Mouse (Mus musculus): ENCODE measurements around the gene Krt39.

Krt39 gene

DNA sequence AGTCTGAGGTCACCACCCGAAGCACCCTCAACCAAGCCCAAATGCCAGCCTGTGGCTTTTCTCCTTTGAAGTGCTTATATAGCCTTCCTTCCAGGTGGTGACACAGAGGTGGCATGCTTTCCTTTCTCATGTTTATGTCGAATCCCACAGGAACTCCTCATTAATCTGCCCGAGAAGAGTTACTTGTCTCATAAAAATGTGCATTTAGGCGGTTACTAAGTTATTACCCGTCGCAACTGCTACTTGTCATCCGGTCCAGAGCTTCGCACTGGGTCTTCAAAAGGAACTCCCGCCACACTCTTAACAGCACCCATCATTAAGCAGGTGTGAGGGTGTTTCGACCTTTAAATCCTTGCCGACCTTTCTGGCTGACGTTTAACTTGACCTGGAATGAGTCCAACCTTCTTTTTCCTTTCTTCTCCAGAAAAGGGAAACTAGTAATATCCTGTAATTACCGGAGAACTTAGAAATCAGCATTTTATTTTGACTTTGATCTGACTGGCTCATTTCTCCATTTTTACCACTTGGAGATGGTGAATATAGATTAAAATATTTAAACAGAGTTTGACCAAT, at the start of gene Krt39:
Gene Krt39, minus strand, starts transcription at position 51 of the 573 bp plus-strand sequence.
- in situ Hi-C loops (cut with MboI, MseI): no loop called here

DNA sequence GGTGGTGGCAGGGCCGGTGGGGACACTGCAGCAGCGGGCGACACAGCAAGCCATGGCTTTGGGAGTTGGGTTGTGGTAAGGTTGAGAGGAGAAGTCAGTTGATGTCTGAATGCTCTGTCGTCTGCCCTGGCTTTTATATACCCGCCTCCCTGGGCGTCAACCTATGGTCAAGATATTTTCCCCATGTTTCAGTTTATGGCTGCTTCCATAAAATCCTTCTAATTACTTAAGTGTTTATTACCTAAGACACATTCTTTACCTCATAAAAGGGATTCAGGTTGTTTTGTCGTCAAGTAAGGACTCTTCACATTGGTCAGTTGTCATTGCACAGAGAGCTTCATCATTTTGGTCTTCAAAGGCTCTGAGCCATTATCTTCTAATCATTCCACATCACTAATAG, 45.4 kb upstream of the Krt39 start, which contains the start of gene Krtap3-1:
Gene Krtap3-1, minus strand, starts transcription at position 101 of the 400 bp plus-strand sequence.
- in situ Hi-C loops (cut with MboI, MseI): no loop called here

DNA sequence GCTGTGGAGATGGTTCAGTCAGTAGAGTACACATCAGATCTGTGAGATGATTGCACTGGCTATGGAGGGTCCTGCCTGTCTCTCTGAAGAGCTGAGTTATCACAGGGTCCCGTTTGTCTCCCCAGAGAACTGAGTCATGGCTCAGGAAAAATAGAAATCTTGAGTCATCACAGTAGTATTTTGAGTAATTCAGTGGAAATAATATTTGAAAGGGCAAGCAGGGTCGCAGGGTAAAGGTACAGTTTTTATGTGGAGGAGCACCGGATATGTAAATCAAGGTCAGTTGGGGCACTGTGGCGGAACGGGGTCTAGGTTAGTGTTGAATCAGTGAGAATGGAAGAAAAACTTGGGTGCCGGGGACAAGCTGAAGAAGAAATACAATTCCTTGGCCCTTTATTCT, 41.4 kb upstream of the Krt39 start:
- in situ Hi-C loops (cut with MboI, MseI): no loop called here

DNA sequence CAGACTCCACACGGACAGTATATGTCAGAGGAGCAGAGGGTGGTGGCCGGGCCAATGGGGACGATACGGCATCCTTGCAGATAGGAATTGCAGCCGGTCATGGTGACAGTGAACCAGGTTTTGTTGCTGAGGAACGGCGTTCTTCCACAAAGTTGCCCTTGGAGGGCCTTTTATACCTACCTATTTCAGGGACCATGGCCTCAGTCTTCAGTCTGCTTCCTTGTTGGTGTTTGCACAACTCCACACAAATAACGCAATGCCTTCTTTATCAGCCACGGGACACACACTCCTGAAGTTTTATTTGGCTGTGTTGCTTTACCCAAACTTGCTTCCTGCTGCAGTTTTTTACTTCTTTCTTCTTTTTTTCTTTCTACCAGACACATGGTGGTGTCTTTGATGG, 38.2 kb upstream of the Krt39 start, which contains the start of gene Gm11939:
Gene Gm11939, minus strand, starts transcription at position 101 of the 400 bp plus-strand sequence.
- in situ Hi-C loops (cut with MboI, MseI): no loop called here

DNA sequence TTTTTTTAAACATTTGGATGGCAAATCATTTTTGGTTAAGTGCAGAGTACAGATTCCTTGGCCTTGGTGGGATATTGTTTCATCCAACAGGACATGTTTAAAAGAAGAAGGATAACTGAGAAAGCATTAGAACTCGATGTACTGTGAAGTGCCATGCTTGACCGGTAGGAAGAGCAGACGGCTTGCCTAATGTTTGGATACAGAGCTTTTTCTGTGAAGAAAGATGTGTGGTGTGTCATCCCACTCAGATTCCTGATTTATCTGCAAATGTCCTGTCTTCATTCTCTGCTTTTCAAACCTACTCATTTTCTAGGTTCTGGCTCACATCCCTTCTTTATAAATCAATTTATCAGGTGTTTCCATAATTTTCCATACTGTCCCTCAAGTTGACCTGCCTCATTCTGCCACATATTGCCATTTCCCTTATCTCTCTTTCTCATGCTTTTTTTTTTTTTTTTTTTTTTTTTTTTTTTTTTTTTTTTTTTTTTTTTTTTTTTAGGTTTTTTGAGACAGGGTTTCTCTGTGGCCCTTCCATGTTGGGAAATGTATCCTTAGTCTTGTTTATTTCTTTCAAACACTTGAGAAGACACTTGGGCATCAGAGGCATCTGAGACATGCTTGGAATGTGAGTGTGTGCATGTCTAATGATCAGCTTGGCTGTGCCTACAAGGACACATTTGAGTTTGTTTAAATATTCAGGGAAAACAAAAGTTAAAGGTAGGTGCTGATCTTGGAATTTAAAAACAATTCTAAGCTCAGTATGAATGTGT, 37.0 kb upstream of the Krt39 start:
- in situ Hi-C loops (cut with MboI, MseI): no loop called here

DNA sequence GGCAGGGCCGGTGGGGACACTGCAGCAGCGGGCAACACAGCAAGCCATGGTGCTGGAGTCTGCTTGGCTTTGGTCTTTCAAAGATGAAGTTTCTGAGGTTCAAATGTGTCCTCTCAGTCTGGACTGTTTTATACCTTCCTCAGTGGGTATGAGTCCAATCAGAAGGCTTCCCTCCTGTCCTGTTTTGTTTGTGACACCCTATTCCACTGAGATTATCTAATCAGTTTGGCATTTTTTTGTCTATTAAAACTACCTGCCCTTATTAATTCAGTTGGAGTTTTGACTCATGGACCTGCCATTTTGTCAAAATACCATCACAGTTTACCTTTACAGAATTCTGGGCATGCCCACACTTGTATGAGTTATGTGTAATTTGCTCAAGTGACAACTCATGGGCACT, 35.6 kb upstream of the Krt39 start, which contains the start of gene Krtap3-2:
Gene Krtap3-2, minus strand, starts transcription at position 101 of the 400 bp plus-strand sequence.
- in situ Hi-C loops (cut with MboI, MseI): no loop called here

DNA sequence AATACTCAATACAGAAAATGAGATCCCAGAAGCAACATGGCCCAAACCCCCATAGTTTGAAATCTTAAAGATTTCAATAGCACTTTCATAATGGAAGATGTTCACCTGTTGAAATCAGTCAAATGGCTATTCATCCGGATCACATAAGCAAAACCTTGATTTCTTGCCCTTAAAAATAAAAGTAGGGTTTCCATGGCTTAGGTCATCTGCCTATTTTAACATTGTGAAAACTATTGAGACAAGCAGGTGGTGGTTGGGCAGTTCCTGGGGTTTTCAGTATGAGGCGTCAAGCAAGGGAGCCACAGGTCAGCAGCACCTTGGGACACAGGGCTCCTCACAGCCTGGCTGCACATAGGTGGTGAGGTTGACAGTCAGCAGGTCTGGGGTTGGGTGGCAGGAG, 35.1 kb upstream of the Krt39 start:
- in situ Hi-C loops (cut with MboI, MseI): no loop called here

DNA sequence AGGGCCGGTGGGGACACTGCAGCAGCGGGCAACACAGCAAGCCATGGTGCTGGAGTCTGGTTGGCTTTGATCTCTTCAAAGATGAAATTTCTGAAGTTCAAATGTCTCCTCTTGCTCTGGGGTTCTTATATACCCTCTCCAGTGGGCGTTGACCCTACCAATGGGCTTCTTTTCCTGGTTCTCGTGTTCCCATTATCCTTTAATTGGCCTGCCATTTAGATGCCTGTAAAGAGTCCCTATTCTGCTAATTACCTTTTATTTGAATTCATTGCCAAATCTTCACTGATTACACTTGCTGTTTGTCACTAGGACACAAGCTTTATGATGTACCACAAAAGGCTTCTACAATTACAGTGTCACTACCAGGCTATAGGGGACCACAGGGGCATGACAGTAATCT, 29.6 kb upstream of the Krt39 start, which contains the start of gene Krtap3-3:
Gene Krtap3-3, minus strand, starts transcription at position 101 of the 400 bp plus-strand sequence.
- in situ Hi-C loops (cut with MboI, MseI): no loop called here

DNA sequence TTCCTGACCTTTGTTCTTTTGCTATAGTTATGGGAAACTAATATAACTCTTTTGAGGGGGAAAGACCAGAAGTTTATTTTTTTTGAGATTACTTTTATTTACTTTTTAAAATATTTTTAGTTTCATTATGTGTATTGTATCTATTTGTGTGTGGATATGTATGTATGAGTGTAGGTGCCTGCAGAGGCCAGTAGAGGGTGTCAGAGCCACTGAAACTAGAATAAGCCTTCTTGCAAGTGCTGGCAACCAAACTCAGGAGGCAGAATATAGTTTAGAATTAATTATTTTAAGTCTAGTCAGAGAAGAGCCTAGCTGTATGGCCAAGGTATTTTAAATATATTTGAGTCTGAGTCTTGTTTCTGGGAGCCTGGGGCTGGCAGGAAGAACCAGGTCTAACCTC, 26.8 kb upstream of the Krt39 start:
- in situ Hi-C loops (cut with MboI, MseI): no loop called here

DNA sequence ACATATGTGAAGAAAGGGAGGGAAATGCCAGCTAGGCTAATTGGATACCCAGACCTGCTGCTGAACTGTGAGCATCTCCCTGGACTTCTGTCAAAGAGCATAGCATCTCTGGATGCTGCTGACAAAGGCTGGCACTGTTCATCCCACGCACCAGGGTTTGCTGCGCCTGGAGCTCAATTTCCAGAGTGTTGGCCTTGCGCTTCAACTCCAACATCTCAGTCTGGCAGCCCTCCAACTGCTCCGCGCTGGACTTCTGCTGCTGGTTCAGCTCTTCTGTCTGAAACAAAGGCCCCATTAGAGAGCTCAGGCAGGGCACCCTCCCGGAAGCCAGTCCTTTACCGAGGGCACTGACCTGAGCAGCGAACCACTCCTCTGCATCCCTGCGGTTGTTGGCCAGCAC, 18.6 kb upstream of the Krt39 start:
- in situ Hi-C loops (cut with MboI, MseI): no loop called here

DNA sequence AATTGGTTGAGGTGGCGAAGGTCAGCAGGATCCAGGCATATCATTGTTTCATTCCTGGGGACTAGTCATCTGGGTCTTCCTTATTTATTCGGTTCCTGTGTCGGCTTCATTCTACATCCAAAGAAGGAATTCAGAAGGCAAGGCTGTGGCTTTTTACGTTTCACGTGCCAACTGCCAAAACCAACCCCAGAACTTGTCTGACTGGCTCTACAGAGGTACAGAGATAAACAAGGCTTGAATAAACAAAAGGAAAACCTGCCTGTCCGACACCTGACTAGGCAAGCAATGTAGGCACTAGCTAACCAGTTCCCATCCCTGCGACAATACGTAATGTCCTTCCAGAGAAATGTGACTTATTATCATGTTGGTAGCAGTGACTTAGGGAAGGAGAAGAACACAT, 7.0 kb downstream of the Krt39 start:
- in situ Hi-C loops (cut with MboI, MseI): no loop called here

DNA sequence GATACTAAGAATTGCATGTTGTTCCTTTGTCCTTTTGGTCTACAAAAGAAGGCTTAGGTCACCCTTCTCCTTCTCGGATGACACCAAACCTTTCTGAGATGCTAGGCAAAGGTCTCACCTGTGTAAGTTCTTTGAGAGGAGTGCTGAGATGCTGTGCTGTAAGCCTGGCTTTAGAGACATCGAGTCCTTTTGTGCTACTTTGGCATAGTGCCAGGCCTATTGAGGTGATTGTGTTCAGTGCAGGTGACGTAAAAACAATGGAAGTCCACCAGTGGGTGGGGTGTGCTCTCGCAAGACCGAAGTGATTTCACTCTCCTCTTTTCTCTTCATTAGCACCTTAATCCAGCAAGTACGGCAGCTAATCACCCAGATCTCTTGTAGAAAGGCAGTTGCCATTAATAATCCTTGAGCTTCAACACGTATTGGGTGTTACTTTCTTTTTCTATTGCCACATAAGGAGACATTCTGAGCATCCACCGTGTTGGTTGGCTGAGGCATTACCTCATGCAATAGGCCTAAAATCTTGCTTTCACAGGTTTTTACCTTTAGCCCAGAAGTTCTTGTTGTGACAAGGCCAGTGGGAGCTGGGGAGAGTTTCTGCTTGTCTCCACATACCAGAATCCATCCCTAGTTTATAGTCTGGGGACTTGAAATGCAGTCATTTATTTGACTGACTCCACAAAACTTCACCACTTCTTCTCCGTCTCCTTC, 20.9 kb downstream of the Krt39 start:
- in situ Hi-C loops (cut with MboI, MseI): no loop called here

DNA sequence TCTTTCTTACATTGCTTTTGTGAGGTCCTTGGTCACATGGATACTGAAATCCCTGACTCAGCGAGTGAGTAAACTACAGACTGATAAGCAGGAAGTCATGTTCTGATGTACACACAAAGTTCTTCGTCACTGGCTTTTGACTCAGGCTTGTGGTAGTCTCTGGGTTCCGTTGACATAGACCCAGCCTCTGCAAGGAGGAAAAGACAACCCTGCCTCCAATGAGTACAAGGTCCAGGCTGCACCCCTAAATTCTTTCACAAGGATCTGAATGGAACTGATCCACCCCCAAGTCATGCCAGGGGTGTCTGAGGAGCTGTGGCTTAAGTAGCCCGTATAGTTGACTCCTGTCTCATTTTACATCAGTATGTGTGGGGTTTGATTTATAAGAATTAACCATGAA, 24.7 kb downstream of the Krt39 start:
- in situ Hi-C loops (cut with MboI, MseI): no loop called here

DNA sequence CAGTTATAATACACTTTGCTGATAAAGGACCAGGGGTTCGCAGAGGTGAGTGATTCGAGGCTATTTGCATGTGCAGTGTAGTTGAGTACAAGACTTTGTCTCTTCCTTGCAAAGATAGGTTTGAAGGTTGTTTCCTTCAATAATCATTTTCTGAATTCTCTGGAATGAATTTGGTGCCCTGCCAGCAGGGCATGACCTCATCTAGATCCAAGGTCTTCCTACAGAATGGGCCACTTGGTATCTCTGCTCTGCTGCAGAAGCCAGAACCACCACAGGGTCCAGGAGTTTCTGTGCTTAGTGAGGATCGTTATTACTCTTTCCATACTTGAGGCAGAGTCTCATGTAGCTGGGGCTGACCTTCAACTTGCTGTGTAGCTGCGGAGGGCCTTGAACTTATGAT, 26.4 kb downstream of the Krt39 start:
- in situ Hi-C loops (cut with MboI, MseI): no loop called here

DNA sequence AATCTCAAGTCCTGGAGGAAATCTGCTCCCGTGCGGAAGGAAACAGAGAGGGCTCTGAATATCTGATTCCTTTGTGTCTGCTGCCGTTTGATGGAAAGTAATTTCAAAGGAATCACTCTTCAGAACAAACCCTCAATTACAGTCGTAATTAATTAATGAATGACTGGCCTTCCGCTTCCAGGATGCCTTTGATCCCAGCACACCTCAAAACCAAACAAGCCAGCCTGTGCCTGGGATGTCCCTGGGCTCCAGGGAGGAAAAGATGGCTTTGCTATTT, 27.6 kb downstream of the Krt39 start:
- in situ Hi-C loops (cut with MboI, MseI): no loop called here

DNA sequence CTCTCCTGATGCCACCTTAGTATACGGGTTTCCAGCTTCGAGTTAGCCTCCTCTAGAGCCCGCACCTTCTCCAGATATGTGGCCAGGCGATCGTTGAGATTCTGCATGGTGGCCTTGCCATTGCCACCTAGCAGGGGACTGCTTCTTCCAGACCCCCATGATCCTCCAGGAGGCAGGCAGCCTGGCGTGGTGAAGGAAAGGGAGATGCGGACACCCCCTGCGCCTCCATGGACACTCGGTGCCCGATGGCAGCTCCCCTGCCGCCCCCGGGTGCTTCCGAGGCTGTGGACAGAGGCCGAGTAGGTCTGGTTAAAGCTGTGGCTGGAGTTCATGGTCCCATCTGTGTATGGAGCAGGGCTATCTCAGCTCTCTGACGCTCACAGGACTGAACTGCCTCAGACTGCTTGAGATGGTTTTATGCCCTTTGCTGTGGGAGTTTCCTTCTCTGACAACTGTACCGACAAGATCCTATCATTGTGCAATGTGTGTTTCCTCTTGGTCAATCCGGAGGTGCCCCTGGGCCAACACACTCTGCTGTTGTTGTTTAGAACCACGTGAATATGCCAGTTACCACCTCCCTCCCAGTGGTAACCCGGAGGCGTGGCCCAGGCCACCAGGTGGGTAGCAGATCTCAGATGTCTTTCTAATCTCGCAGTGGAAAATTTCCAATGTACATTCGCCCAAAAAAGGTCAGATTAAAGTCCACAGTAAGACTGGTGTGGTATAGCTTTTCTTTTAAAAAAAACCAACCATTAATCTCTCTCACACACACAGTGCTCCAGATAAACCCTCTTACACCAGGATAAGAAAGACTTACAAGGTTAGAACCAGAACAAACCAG, 28.2 kb downstream of the Krt39 start, which contains the start of gene Krt23:
Gene Krt23, minus strand, starts transcription at position 405 of the 841 bp plus-strand sequence.
- in situ Hi-C loops (cut with MboI, MseI): no loop called here

DNA sequence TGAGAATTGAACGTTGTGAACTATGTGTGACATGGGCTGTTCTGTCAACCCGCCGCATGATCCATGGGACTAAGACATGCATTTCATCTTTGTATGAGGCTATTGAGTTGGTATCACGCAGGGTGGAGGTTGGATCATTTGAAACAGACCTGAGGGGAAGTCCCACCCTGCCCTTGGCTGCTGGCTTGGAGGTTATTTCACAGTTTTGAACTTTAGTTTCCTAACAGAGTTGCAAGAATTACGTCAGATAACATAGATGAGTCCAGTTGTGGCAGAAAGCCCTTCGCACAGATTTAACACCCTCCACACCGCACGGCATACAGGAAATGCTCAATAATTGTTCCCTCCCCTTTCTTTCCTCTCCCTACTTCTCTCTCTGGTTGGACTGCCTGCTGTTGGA, 30.1 kb downstream of the Krt39 start:
- in situ Hi-C loops (cut with MboI, MseI): no loop called here

DNA sequence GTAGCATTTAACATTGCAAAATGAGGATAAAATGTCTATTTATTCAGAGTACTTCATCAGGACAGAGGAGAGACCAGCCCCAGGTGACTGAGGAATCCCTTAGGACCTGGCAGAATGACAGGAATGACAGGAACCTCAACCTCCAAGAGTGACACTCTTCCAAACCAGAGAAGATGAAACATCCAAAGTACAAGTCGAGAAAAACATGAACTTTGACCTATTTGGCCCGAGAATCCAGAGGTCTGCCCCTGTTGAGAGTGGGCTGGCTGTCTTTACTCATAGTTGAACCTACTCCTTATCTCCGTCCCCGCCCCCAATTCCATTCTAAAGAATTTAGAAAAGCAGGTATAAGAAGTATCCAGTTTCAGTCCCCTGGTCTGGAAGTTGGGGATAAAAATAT, 30.5 kb downstream of the Krt39 start:
- in situ Hi-C loops (cut with MboI, MseI): no loop called here

DNA sequence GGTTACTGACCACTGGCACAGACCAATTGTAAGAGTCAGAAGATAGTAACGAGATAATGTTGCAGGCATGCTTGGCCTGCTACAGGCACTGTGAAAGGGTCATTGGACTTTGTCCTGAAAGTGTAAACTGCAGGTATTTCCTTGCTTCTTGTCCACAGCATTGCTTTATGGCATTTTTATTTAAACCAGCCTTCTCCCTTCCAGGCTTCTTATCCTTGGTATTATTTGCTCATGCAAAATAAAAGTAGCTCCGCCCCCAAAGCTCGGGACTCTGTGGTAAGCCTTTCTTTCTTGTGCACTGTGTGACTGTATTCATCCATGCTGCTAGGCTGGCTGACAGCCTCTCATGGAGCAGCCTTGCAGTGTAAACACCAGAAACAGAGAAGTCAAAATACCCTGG, 31.9 kb downstream of the Krt39 start:
- in situ Hi-C loops (cut with MboI, MseI): loop anchor here (5.0 kb wide), 1 partner anchor 88 kb away; no protein-coding TSS in a partner anchor

DNA sequence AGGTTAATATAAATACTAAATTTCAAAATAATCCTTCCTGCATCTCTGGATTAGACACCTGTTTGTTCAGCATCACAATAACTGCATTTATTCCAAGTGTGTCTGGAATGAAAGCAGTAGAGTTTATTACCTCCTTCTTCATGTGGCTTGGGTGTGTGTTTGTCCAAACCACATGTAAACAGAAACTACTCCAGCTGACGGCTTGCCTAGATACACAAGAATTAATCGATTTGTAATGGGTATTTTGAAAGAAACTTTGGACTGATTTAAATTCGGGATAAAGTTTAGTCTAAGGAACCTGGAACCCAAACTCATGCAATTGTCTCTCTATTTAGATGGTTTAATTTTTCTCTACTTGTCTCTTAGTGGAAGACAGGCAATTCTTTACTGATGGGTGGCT, 46.2 kb downstream of the Krt39 start:
- in situ Hi-C loops (cut with MboI, MseI): no loop called here

DNA sequence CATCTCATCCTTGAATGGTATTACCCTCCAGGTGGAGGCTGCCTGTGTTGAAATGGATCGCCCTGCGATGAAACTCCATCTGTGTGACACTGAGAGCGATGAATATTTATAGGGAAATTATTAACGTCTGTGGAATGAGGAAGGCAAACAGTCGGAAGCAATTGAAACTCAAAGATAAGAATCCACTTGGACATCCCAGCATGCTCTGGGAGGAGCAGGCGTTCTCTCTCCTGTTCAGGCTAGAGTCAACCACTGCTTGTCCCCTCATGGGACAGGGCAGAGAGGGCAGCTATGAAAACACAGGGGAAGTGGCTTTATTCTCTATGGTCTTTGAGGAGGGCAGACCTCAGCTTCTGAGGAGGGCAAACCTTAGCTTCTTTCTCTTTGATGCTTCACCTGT, 47.7 kb downstream of the Krt39 start:
- in situ Hi-C loops (cut with MboI, MseI): no loop called here

DNA sequence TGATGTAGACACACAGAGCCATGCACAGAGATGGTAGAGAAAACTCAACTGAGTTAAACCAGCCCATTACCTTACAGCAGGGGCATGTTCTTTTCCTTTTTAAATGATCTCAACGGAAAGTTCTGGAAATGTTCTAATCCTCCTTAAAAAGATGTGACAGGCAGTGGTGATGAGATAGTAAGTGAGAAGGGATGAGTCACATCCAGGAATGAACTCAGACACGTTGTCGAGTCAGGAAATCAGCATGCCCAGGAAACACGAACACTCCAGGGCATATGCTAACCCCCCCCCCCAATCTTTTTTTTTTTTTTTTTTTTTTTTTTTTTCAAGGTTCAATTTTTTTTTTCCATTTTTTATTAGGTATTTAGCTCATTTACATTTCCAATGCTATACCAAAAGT, 48.7 kb downstream of the Krt39 start:
- in situ Hi-C loops (cut with MboI, MseI): no loop called here
